Mouse (Mus musculus): ENCODE results near the gene Evx1. TPM values are rescaled to one million over a fixed set of nuclear protein-coding genes. Genes with fewer than 3 reads are reported as not detected.

Gene Evx1
- total and polyA plus RNA-seq, 3 experiments, result not detected

GRCm38 (mm10) chr6:52319956-52320690 is 6.8 kb downstream of the Evx1 start:
- dilution Hi-C loops (cut with MboI; ENCODE audit: extremely low pct_ligation_motif_present, extremely low pct_unique_long_range_greater_than_20kb, low sequenced_read_pairs), result no loop called here

GRCm38 (mm10) chr6:52320966-52321825 is 7.9 kb downstream of the Evx1 start:
- Histone ChIP-seq H3K9ac (ENCODE audit: insufficient read depth, low read depth) (no peak overlapping the region), H3K27me3 (replicated peaks) (no peaks in the 10 kb centered on the region), H3K4me1 (ENCODE audit: control insufficient read depth in 1 of 2, insufficient read depth in 2 of 2) (no peaks in the 10 kb centered on the region), H3K9me3 (replicated peaks; ENCODE audit: low read length) (peaks cover 2% of the 10 kb centered on the region), H3K4me2 (ENCODE audit: insufficient read depth, low read depth, poor library complexity, severe bottlenecking) (no peak overlapping the region), H3K79me2 (replicated peaks; ENCODE audit: control insufficient read depth, extremely low read depth, insufficient read depth, poor library complexity, severe bottlenecking) (no peaks in the 10 kb centered on the region), H3K27ac (ENCODE audit: insufficient read depth, low read depth) (no peak overlapping the region), H3K36me3 (replicated peaks in 1 of 2; ENCODE audit: control insufficient read depth in 1 of 2, insufficient read depth in 1 of 2, low read length in 1 of 2) (no peaks in the 10 kb centered on the region), H3K4me3 (replicated peaks in 1 of 3; ENCODE audit: low read depth in 2 of 3, low read length in 2 of 3, poor library complexity in 1 of 3) (no peak overlapping the region)
- no peak for TF ChIP-seq ELF1 (IDR thresholded peaks at IDR 0.05; ENCODE audit: low read depth, low read length)
- TF ChIP-seq JUND (conservative IDR thresholded peaks at IDR 0.05; ENCODE audit: low read depth, low read length), result no peak
- TF ChIP-seq CHD1 (IDR thresholded peaks at IDR 0.05; ENCODE audit: low read depth, low read length), result no peak
- TF ChIP-seq UBTF (IDR thresholded peaks at IDR 0.05; ENCODE audit: low read depth, low read length), result no peak
- TF ChIP-seq TBP (conservative IDR thresholded peaks at IDR 0.05; ENCODE audit: low read depth, low read length), result no peak
- TF ChIP-seq MYC (IDR thresholded peaks at IDR 0.05; ENCODE audit: low read depth, low read length), result no peak
- no peak for TF ChIP-seq ZNF384 (IDR thresholded peaks at IDR 0.05; ENCODE audit: low read depth, low read length)
- no peak for TF ChIP-seq USF2 (conservative IDR thresholded peaks at IDR 0.05; ENCODE audit: low read depth, low read length)
- no peak for TF ChIP-seq MXI1 (IDR thresholded peaks at IDR 0.05; ENCODE audit: low read depth, low read length)
- TF ChIP-seq CTCF (conservative IDR thresholded peaks at IDR 0.05 in 1 of 2, IDR thresholded peaks at IDR 0.05 in 1 of 2; ENCODE audit: low read depth in 2 of 2, low read length in 2 of 2), result no peak
- no peak for TF ChIP-seq NELFE (IDR thresholded peaks at IDR 0.05; ENCODE audit: low read depth, low read length)
- TF ChIP-seq RAD21 (IDR thresholded peaks at IDR 0.05; ENCODE audit: low read depth, low read length), result no peak
- TF ChIP-seq MEF2A (IDR thresholded peaks at IDR 0.05; ENCODE audit: borderline replicate concordance, low read depth, low read length), result no peak
- dilution Hi-C loops (cut with MboI; ENCODE audit: extremely low pct_ligation_motif_present, extremely low pct_unique_long_range_greater_than_20kb, low sequenced_read_pairs) (no loop called here), in situ Hi-C loops (cut with MboI; ENCODE audit: low pct_ligation_motif_present, low pct_unique_long_range_greater_than_20kb, low sequenced_read_pairs) (no loop called here)
- no peak for DNase-seq (ENCODE audit: extremely low read depth)

More at GRCm38 (mm10) chr6:52319956-52320690, 6.8 kb downstream of the Evx1 start:
- Histone ChIP-seq H3K4me2 (ENCODE audit: insufficient read depth, low read depth, poor library complexity, severe bottlenecking) (no peak overlapping the region), H3K9ac (ENCODE audit: insufficient read depth, low read depth) (no peak overlapping the region), H3K9me3 (replicated peaks; ENCODE audit: low read length) (peaks cover 2% of the 10 kb centered on the region), H3K27me3 (replicated peaks) (no peaks in the 10 kb centered on the region), H3K27ac (ENCODE audit: insufficient read depth, low read depth) (no peak overlapping the region), H3K36me3 (replicated peaks in 1 of 2; ENCODE audit: control insufficient read depth in 1 of 2, insufficient read depth in 1 of 2, low read length in 1 of 2) (no peaks in the 10 kb centered on the region), H3K4me3 (replicated peaks in 1 of 3; ENCODE audit: low read depth in 2 of 3, low read length in 2 of 3, poor library complexity in 1 of 3) (no peak overlapping the region), H3K79me2 (replicated peaks; ENCODE audit: control insufficient read depth, extremely low read depth, insufficient read depth, poor library complexity, severe bottlenecking) (no peaks in the 10 kb centered on the region), H3K4me1 (ENCODE audit: control insufficient read depth in 1 of 2, insufficient read depth in 2 of 2) (no peaks in the 10 kb centered on the region)
- no peak for DNase-seq (ENCODE audit: extremely low read depth)
- TF ChIP-seq KAT2A (IDR thresholded peaks at IDR 0.05; ENCODE audit: insufficient replicate concordance, low read length) (no peak), PAX5 (IDR thresholded peaks at IDR 0.05; ENCODE audit: low read length) (no peak), MAFK (IDR thresholded peaks at IDR 0.05; ENCODE audit: insufficient replicate concordance, low read length) (no peak), ZNF384 (IDR thresholded peaks at IDR 0.05; ENCODE audit: low read depth, low read length) (no peak), ETS1 (conservative IDR thresholded peaks at IDR 0.05; ENCODE audit: low read depth, low read length) (no peak), NRF1 (IDR thresholded peaks at IDR 0.05; ENCODE audit: low read depth, low read length) (no peak), MYC (IDR thresholded peaks at IDR 0.05; ENCODE audit: low read depth, low read length) (no peak), RCOR1 (conservative IDR thresholded peaks at IDR 0.05; ENCODE audit: low read depth, low read length) (no peak), TBP (conservative IDR thresholded peaks at IDR 0.05; ENCODE audit: low read depth, low read length) (no peak)
- in situ Hi-C loops (cut with MboI; ENCODE audit: low pct_ligation_motif_present, low pct_unique_long_range_greater_than_20kb, low sequenced_read_pairs), result no loop called here
